Mouse (Mus musculus): ENCODE measurements around the gene Man1b1. TPM values are rescaled to one million over a fixed set of nuclear protein-coding genes. Genes with fewer than 3 reads are reported as not detected.

Gene Man1b1
- polyA plus RNA-seq, 1 experiment from 2014 or later, result 75.8 TPM

- Histone ChIP-seq H3K4me2 (replicated peaks) (peak within 1 kb of the TSS; percentile 92), H3K4me1 (peaks cover 20% of the 10 kb centered on the region), H3K4me3 (peak within 1 kb of the TSS; percentile 67), H3K27me3 (0 out of 2 replicates have a peak, but pooled peaks cover 3% of the 10 kb centered on the region), H3K36me3 (peaks cover 23% of the 10 kb centered on the region), H3K27ac (peak within 1 kb of the TSS; percentile 84), H3K9ac (peak within 1 kb of the TSS; percentile 72), H3K9me3 (no peaks in the 10 kb centered on the region)
- 2% methylated on average over 65 of the region's 65 CpGs for WGBS
- peak; percentile 91 for ATAC-seq (ENCODE audit: insufficient number of reproducible peaks, insufficient read depth, low FRiP score, low TSS enrichment)
These were observed 39.9 kb downstream of the Man1b1 start, which contains the start of gene Sapcd2 for GRCm38 (mm10) chr2:25371764-25372643. Gene Sapcd2 (plus strand): TSS chr2:25372321.

DNA sequence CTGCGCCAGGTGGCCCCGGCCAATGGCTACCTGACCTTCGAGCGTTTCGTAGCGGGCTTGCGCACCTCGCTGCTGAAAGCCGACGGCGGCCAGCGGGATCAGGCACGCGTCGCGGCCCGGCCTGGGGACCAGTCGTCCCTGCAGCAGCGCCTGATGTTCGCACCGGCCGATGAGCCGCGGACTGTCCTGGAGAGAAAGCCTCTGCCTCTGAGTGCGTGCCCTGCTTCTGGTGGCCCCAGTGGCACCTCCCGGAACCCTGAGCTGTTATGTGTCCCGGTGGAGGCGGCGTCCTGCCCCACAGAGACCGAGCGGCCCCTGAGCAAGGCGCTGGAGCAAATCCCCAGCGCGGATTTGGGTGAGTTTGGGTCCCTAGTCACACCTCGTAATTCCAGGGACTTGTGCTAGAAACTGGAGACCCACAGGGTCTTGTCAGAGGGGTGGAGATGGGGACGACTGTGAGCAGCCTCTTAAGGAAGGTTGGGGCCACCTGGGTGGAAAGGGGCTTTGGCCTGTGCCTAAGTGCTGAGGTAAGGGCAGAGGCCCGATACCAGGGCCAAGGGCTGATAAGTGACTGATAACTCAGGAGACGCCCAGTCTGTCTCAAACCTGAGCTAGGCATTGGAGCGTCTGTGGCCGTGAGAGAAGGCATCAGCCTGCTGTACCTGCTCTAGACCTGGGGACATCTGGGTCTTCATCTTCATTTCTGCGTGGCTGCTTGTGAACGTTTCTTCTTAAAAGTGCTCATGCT is 40.7 kb downstream of the Man1b1 start:
- H3K27ac ChIP-seq, result 0 out of 2 replicates have a peak overlapping the region, but pooled peaks have one; percentile 3
- H3K36me3 ChIP-seq, result peaks cover 31% of the 10 kb centered on the region
- peak overlapping the region; percentile 92 for H3K4me2 ChIP-seq (replicated peaks)
- H3K9me3 ChIP-seq, result no peaks in the 10 kb centered on the region
- 0 out of 2 replicates have a peak, but pooled peaks cover 3% of the 10 kb centered on the region for H3K27me3 ChIP-seq
- 2% methylated on average over 42 of the region's 42 CpGs for WGBS
- no peak for ATAC-seq (ENCODE audit: insufficient number of reproducible peaks, insufficient read depth, low FRiP score, low TSS enrichment)
- peak overlapping the region; percentile 67 for H3K4me3 ChIP-seq
- peak overlapping the region; percentile 72 for H3K9ac ChIP-seq
- H3K4me1 ChIP-seq, result peaks cover 20% of the 10 kb centered on the region

GRCm38 (mm10) chr2:25373431-25373830 is 41.3 kb downstream of the Man1b1 start:
- 0 out of 2 replicates have a peak, but pooled peaks cover 3% of the 10 kb centered on the region for H3K27me3 ChIP-seq
- peaks cover 36% of the 10 kb centered on the region for H3K36me3 ChIP-seq
- no peaks in the 10 kb centered on the region for H3K9me3 ChIP-seq
- ATAC-seq (ENCODE audit: insufficient number of reproducible peaks, insufficient read depth, low FRiP score, low TSS enrichment), result no peak
- 8% methylated on average over 2 of the region's 2 CpGs for WGBS
- H3K9ac ChIP-seq, result peak overlapping the region; percentile 72
- H3K4me3 ChIP-seq, result peak overlapping the region; percentile 67
- H3K4me1 ChIP-seq, result peaks cover 20% of the 10 kb centered on the region
- H3K27ac ChIP-seq, result no peak overlapping the region
- H3K4me2 ChIP-seq (replicated peaks), result peak overlapping the region; percentile 92

DNA sequence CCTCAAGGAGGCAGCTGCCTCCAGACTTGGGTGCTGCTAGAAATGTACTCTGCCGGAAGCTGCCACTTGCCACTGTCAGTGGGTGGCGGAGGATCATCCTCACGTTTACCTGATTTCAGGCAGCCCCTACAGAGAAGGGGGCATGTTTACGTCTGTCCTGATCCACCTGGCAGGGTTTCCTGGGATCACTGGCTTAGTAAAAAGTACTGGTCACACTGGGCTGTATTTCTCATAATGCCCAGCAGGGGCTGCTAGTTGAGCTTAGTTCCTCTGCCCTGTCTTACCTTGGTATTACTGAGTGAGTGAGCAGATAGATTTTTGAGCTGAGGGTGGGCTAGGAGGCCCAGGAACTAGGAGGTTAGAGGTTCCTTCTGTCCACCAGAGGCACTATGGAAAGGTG is 44.5 kb downstream of the Man1b1 start:
- Histone ChIP-seq H3K4me3 (no peak overlapping the region), H3K9me3 (no peaks in the 10 kb centered on the region), H3K36me3 (peaks cover 42% of the 10 kb centered on the region), H3K9ac (no peak overlapping the region), H3K4me2 (replicated peaks) (no peak overlapping the region), H3K27ac (no peak overlapping the region), H3K27me3 (0 out of 2 replicates have a peak, but pooled peaks cover 3% of the 10 kb centered on the region), H3K4me1 (peaks cover 20% of the 10 kb centered on the region)
- ATAC-seq (ENCODE audit: insufficient number of reproducible peaks, insufficient read depth, low FRiP score, low TSS enrichment), result no peak
- 66% methylated on average over 4 of the region's 4 CpGs for WGBS

DNA sequence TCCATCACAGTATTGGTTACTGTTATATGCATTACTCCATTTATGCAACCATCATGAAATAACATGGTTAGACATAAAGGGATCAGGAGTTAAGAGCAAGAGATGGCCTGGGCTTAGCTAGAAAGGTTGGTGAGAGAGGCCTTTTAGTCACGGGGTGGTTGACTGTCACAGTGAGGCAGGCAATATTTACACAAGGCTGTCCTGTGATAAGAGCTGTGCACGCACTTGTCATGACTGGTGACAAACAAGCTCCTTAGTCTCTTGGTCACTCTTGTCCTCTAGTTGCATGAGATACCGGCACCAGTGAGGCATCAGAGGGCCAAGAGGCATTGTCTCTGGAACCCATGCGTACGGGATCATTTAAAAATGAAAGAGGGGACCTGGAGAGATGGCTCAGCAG is 52.4 kb downstream of the Man1b1 start:
- no peaks in the 10 kb centered on the region for H3K36me3 ChIP-seq
- WGBS, result 82% methylated on average over 5 of the region's 5 CpGs
- H3K4me3 ChIP-seq, result no peak overlapping the region
- H3K9me3 ChIP-seq, result no peaks in the 10 kb centered on the region
- no peaks in the 10 kb centered on the region for H3K4me1 ChIP-seq
- H3K27me3 ChIP-seq, result 0 out of 2 replicates have a peak, but pooled peaks cover 3% of the 10 kb centered on the region
- no peak for ATAC-seq (ENCODE audit: insufficient number of reproducible peaks, insufficient read depth, low FRiP score, low TSS enrichment)
- no peak overlapping the region for H3K4me2 ChIP-seq (replicated peaks)
- H3K27ac ChIP-seq, result no peak overlapping the region
- H3K9ac ChIP-seq, result no peak overlapping the region

GRCm38 (mm10) chr2:25391266-25391665 is 59.1 kb downstream of the Man1b1 start:
- no peak for ATAC-seq (ENCODE audit: insufficient number of reproducible peaks, insufficient read depth, low FRiP score, low TSS enrichment)
- Histone ChIP-seq H3K4me2 (replicated peaks) (no peak overlapping the region), H3K36me3 (no peaks in the 10 kb centered on the region), H3K4me1 (peaks cover 14% of the 10 kb centered on the region; the same call in 1 of the 2 replicates), H3K9me3 (no peaks in the 10 kb centered on the region), H3K27me3 (peaks cover 23% of the 10 kb centered on the region), H3K9ac (no peak overlapping the region), H3K27ac (no peak overlapping the region), H3K4me3 (no peak overlapping the region)
- 68% methylated on average over 5 of the region's 5 CpGs for WGBS

GRCm38 (mm10) chr2:25394281-25395221 is 62.4 kb downstream of the Man1b1 start:
- no peak overlapping the region for H3K9ac ChIP-seq
- no peak overlapping the region for H3K4me3 ChIP-seq
- 28% methylated on average over 3 of the region's 3 CpGs for WGBS
- no peaks in the 10 kb centered on the region for H3K36me3 ChIP-seq
- H3K9me3 ChIP-seq, result no peaks in the 10 kb centered on the region
- ATAC-seq (ENCODE audit: insufficient number of reproducible peaks, insufficient read depth, low FRiP score, low TSS enrichment), result no peak
- H3K27ac ChIP-seq, result no peak overlapping the region
- H3K27me3 ChIP-seq, result peaks cover 55% of the 10 kb centered on the region
- H3K4me2 ChIP-seq (replicated peaks), result no peak overlapping the region
- H3K4me1 ChIP-seq, result peaks cover 14% of the 10 kb centered on the region; the same call in 1 of the 2 replicates

- Histone ChIP-seq H3K27ac (no peak within 1 kb of the TSS), H3K4me3 (peak within 1 kb of the TSS; percentile 35), H3K4me1 (peaks cover 14% of the 10 kb centered on the region; the same call in 1 of the 2 replicates), H3K36me3 (no peaks in the 10 kb centered on the region), H3K9ac (0 out of 2 replicates have a peak within 1 kb of the TSS, but pooled peaks have one; percentile 38), H3K4me2 (replicated peaks) (peak within 1 kb of the TSS; percentile 61), H3K27me3 (peaks cover 69% of the 10 kb centered on the region), H3K9me3 (no peaks in the 10 kb centered on the region)
- ATAC-seq (ENCODE audit: insufficient number of reproducible peaks, insufficient read depth, low FRiP score, low TSS enrichment), result no peak
- WGBS, result 2% methylated on average over 57 of the region's 57 CpGs
These were observed 63.8 kb downstream of the Man1b1 start, which contains the start of gene Entpd2 for GRCm38 (mm10) chr2:25395721-25396596. Gene Entpd2 (plus strand): TSS chr2:25395874.

DNA sequence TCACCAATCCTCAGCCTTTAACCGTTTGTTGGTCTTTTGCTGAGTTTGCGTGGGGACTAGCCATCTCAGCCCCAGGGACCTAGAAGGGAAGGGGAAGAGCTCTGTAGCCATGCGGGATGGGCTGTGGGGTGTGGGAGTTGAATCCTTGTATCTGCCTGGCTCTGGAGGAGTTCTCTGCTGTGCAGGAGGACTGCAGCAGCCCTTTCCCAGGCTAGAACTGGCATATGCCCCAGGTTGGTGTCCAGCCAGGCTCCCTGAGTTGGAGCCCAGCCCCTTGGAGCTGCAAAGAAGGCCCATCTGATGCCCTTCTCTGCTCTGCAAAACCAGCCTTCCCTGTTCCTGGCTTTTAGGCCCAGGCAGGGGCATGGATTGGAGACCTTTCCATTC is 64.5 kb downstream of the Man1b1 start:
- no peak overlapping the region for H3K27ac ChIP-seq
- H3K36me3 ChIP-seq, result no peaks in the 10 kb centered on the region
- no peaks in the 10 kb centered on the region for H3K9me3 ChIP-seq
- no peak overlapping the region for H3K9ac ChIP-seq
- H3K4me2 ChIP-seq (replicated peaks), result peak overlapping the region; percentile 61; the same call in 1 of the 2 replicates
- peaks cover 76% of the 10 kb centered on the region for H3K27me3 ChIP-seq
- H3K4me3 ChIP-seq, result no peak overlapping the region; the same call in 1 of the 2 replicates
- 49% methylated on average over 3 of the region's 3 CpGs for WGBS
- no peak for ATAC-seq (ENCODE audit: insufficient number of reproducible peaks, insufficient read depth, low FRiP score, low TSS enrichment)
- H3K4me1 ChIP-seq, result peaks cover 14% of the 10 kb centered on the region; the same call in 1 of the 2 replicates

- H3K9me3 ChIP-seq, result no peaks in the 10 kb centered on the region
- no peaks in the 10 kb centered on the region for H3K36me3 ChIP-seq
- no peak overlapping the region for H3K9ac ChIP-seq
- H3K4me1 ChIP-seq, result peaks cover 14% of the 10 kb centered on the region; the same call in 1 of the 2 replicates
- no peak overlapping the region for H3K27ac ChIP-seq
- H3K4me3 ChIP-seq, result no peak overlapping the region
- peaks cover 80% of the 10 kb centered on the region for H3K27me3 ChIP-seq
- ATAC-seq (ENCODE audit: insufficient number of reproducible peaks, insufficient read depth, low FRiP score, low TSS enrichment), result no peak
- 26% methylated on average over 1 of the region's 1 CpGs for WGBS
- no peak overlapping the region for H3K4me2 ChIP-seq (replicated peaks)
These were observed 64.9 kb downstream of the Man1b1 start for GRCm38 (mm10) chr2:25397010-25397409.

Measured in embryonic facial prominence, embryonic 12.5 days (tissue).